Mouse (Mus musculus) lung, adult 2 months (tissue): ENCODE measurements at regions not wholly inside any gene's neighbourhood (a gene's known extent, or its start where the extent isn't known, plus 50 kb on each side); places are given as distances from the start of the nearest gene placed in this dataset.

Experiments used
- CTCF ChIP-seq: fragments of 200-500 bp; IDR thresholded peaks from 2 replicates; pipeline ENCODE4 v1.5.1; 2011; ENCODE audit warnings: mild to moderate bottlenecking, low read length, control low read depth; ENCODE audit not compliant: insufficient read depth
- POLR2A ChIP-seq: fragments of 200-500 bp; IDR thresholded peaks from 2 replicates; pipeline ENCODE4 v1.6.1; 2011; ENCODE audit warnings: low read depth, mild to moderate bottlenecking, control low read depth, low read length, borderline replicate concordance; ENCODE audit errors: extremely low read depth

- no peak for TF ChIP-seq CTCF
- TF ChIP-seq POLR2A = no peak
Observed at GRCm38 (mm10) chr14:24825722-24826386, 338.9 kb downstream of the Rps24 start.
